Mouse (Mus musculus) left cerebral cortex, adult 18-20 months (tissue): ENCODE results near the gene Tprkb. TPM values are rescaled to one million over a fixed set of nuclear protein-coding genes. Genes with fewer than 3 reads are reported as not detected.
A peak's percentile ranks its signal among the peaks of the same experiment; 100 is the strongest.
"Not testable (repeated sequence)": the region's sequence is repeated elsewhere in the genome, so short reads cannot be mapped to it uniquely, and the experiment has no call there.

Experiments
- DNase-seq, 2 experiments: peaks; one replicate each; pipeline ENCODE4 v3.0.0; 2021 to 2022; ENCODE audit warnings: low spot score in 2 of 2, mixed read lengths in 1 of 2
- total RNA-seq, 2 experiments: library from RNA; stranded (reverse); gene quantifications; 2 replicates each; pipeline ENCODE4 v1.2.3; 2021

Gene Tprkb
- total RNA-seq, 2 experiments from 2014 or later, result 51.6 to 55.3 TPM

- DNase-seq, result peak; percentile 78 to 88
Observed at GRCm38 (mm10) chr6:85915539-85916513, 4.2 kb downstream of the Tprkb start, which contains the start of gene Nat8f1. Nat8f1 (minus strand) TSS chr6:85915687.

- no peak for DNase-seq
Observed at GRCm38 (mm10) chr6:85916596-85916995, 4.9 kb downstream of the Tprkb start.

GRCm38 (mm10) chr6:85918341-85918740 is 6.7 kb downstream of the Tprkb start:
- not testable (repeated sequence) for DNase-seq

GRCm38 (mm10) chr6:85919401-85919800 is 7.7 kb downstream of the Tprkb start:
- no peak for DNase-seq

- DNase-seq, result no peak
Observed at GRCm38 (mm10) chr6:85923643-85924042, 12.0 kb downstream of the Tprkb start.

GRCm38 (mm10) chr6:85926709-85927108 is 15.0 kb downstream of the Tprkb start:
- no peak for DNase-seq

GRCm38 (mm10) chr6:85927476-85928464 is 16.1 kb downstream of the Tprkb start:
- no peak for DNase-seq

- no peak for DNase-seq
Observed at GRCm38 (mm10) chr6:85929312-85929711, 17.6 kb downstream of the Tprkb start.

- DNase-seq, result no peak
Observed at GRCm38 (mm10) chr6:85934047-85934446, 22.4 kb downstream of the Tprkb start.

GRCm38 (mm10) chr6:85935646-85936045 is 24.0 kb downstream of the Tprkb start:
- no peak for DNase-seq

- DNase-seq, result peak; percentile 68 to 79
Observed at GRCm38 (mm10) chr6:85936508-85937465, 25.1 kb downstream of the Tprkb start.

GRCm38 (mm10) chr6:85938701-85939100 is 27.0 kb downstream of the Tprkb start:
- no peak for DNase-seq

GRCm38 (mm10) chr6:85942469-85942868 is 30.8 kb downstream of the Tprkb start:
- no peak for DNase-seq

GRCm38 (mm10) chr6:85948549-85948948 is 36.9 kb downstream of the Tprkb start:
- DNase-seq, result no peak

GRCm38 (mm10) chr6:85957581-85957980 is 45.9 kb downstream of the Tprkb start:
- no peak for DNase-seq

- DNase-seq, result peak; percentile 91 to 94
Observed at GRCm38 (mm10) chr6:85961101-85962091, 49.7 kb downstream of the Tprkb start, which contains the start of gene Dusp11. Dusp11 (minus strand) TSS chr6:85961667.

- DNase-seq, result not testable (repeated sequence)
Observed at GRCm38 (mm10) chr6:85966081-85966480, 54.4 kb downstream of the Tprkb start.

GRCm38 (mm10) chr6:85966686-85967085 is 55.0 kb downstream of the Tprkb start:
- no peak for DNase-seq

GRCm38 (mm10) chr6:85969889-85970288 is 58.2 kb downstream of the Tprkb start:
- no peak for DNase-seq
